Mouse (Mus musculus) c-Kit-negative CD71-positive TER-119-positive erythroid progenitor cells, embryonic 14.5 days (primary cell): Measurements from ENCODE around the gene Adprh.

Experiments used
- DNase-seq: peaks from one replicate; pipeline ENCODE4 v3.0.0-alpha.2; 2013; ENCODE audit warnings: low read depth, low spot score

Adprh gene

GRCm38 (mm10) chr16:38443721-38444464, 8.6 kb downstream of the Adprh start:
- no peak for DNase-seq

- no peak for DNase-seq
These were observed 10.3 kb downstream of the Adprh start for GRCm38 (mm10) chr16:38442216-38442615.

GRCm38 (mm10) chr16:38441611-38442010, 10.9 kb downstream of the Adprh start:
- DNase-seq: no peak

- no peak for DNase-seq
These were observed 12.1 kb downstream of the Adprh start for GRCm38 (mm10) chr16:38440403-38440802.

GRCm38 (mm10) chr16:38439190-38439589, 13.3 kb downstream of the Adprh start:
- no peak for DNase-seq

GRCm38 (mm10) chr16:38434295-38434795, 18.2 kb downstream of the Adprh start:
- no peak for DNase-seq

GRCm38 (mm10) chr16:38433514-38433913, 19.0 kb downstream of the Adprh start:
- no peak for DNase-seq

- DNase-seq: no peak
These were observed 19.7 kb downstream of the Adprh start, which contains the start of gene Pla1a for GRCm38 (mm10) chr16:38432498-38433425. TSS of gene Pla1a (minus strand) at chr16:38433145.

- no peak for DNase-seq
These were observed 20.9 kb downstream of the Adprh start for GRCm38 (mm10) chr16:38431446-38432185.

- DNase-seq: no peak
These were observed 26.7 kb downstream of the Adprh start for GRCm38 (mm10) chr16:38425799-38426198.

GRCm38 (mm10) chr16:38425374-38425773, 27.1 kb downstream of the Adprh start:
- no peak for DNase-seq

- no peak for DNase-seq
These were observed 37.5 kb downstream of the Adprh start for GRCm38 (mm10) chr16:38414953-38415352.

- no peak for DNase-seq
These were observed 44.1 kb downstream of the Adprh start for GRCm38 (mm10) chr16:38408416-38408815.

GRCm38 (mm10) chr16:38407584-38407983, 44.9 kb downstream of the Adprh start:
- DNase-seq: no peak

- DNase-seq: no peak
These were observed 45.8 kb downstream of the Adprh start for GRCm38 (mm10) chr16:38406708-38407107.

GRCm38 (mm10) chr16:38406293-38406692, 46.2 kb downstream of the Adprh start:
- no peak for DNase-seq

- DNase-seq: no peak
These were observed 48.9 kb downstream of the Adprh start for GRCm38 (mm10) chr16:38403639-38404038.

- no peak for DNase-seq
These were observed 51.0 kb downstream of the Adprh start for GRCm38 (mm10) chr16:38401468-38401867.

- DNase-seq: no peak
These were observed 52.1 kb downstream of the Adprh start for GRCm38 (mm10) chr16:38400311-38400960.

- no peak for DNase-seq
These were observed 52.8 kb downstream of the Adprh start for GRCm38 (mm10) chr16:38399531-38400231.
